Mouse (Mus musculus) liver, embryonic 14.5 days (tissue): ENCODE measurements at regions not wholly inside any gene's neighbourhood (a gene's known extent, or its start where the extent isn't known, plus 50 kb on each side); places are given as distances from the start of the nearest gene placed in this dataset.

ENCODE experiments used
- ATAC-seq: fragments of 200-750 bp; cut with Nextera tagmentation; 2 replicates; pipeline ENCODE4 v1.8.0; 2017; ENCODE audit warnings: moderate number of reproducible peaks, mild to moderate bottlenecking, moderate library complexity; ENCODE audit not compliant: insufficient read depth
- DNase-seq, 3 experiments: peaks; one replicate each; pipeline ENCODE4 v3.0.0-alpha.2; 2012 to 2013; ENCODE audit warnings: low read depth in 3 of 3, low spot score in 3 of 3
- H3K27ac ChIP-seq: fragments of 300-500 bp; sonication (generic); 2 replicates; pipeline ENCODE4 v1.5.1; 2014; ENCODE audit warnings: moderate library complexity, mild to moderate bottlenecking, control low read depth, inconsistent platforms
- H3K27me3 ChIP-seq: fragments of 300-500 bp; sonication (generic); 2 replicates; pipeline ENCODE4 v1.6.1; 2014; ENCODE audit warnings: mild to moderate bottlenecking, low read length, moderate library complexity; ENCODE audit not compliant: control insufficient read depth, insufficient read depth
- H3K36me3 ChIP-seq: fragments of 300-500 bp; sonication (generic); replicated peaks from 2 replicates; pipeline ENCODE4 v1.6.1; 2014; ENCODE audit warnings: low read depth; ENCODE audit not compliant: control insufficient read depth, insufficient read depth
- H3K4me1 ChIP-seq, 2 experiments: fragments of 200-500 bp in 1 of 2; fragments of 300-500 bp in 1 of 2; sonication (generic) in 1 of 2; replicated peaks; 2 replicates each; pipeline ENCODE4 v1.6.1; 2012 to 2014; ENCODE audit warnings: antibody characterized with exemption in 1 of 2, inconsistent platforms in 1 of 2, low read length in 1 of 2; ENCODE audit not compliant: control insufficient read depth in 2 of 2, insufficient read depth in 2 of 2
- H3K4me2 ChIP-seq: fragments of 300-500 bp; sonication (generic); 2 replicates; pipeline ENCODE4 v1.6.1; 2014; ENCODE audit warnings: low read depth, mild to moderate bottlenecking, control low read depth, moderate library complexity
- H3K4me3 ChIP-seq, 2 experiments: fragments of 200-500 bp in 1 of 2; fragments of 300-500 bp in 1 of 2; sonication (generic) in 1 of 2; 2 replicates each; pipeline ENCODE4 v1.5.1; 2012 to 2014; ENCODE audit warnings: low read depth in 2 of 2, low read length in 2 of 2, mild to moderate bottlenecking in 2 of 2, control low read depth in 1 of 2, inconsistent platforms in 1 of 2, moderate library complexity in 1 of 2; ENCODE audit not compliant: insufficient read depth in 1 of 2
- H3K9ac ChIP-seq: fragments of 300-500 bp; sonication (generic); replicated peaks from 2 replicates; pipeline ENCODE4 v1.6.1; 2014; ENCODE audit warnings: mild to moderate bottlenecking, control low read depth, moderate library complexity
- H3K9me3 ChIP-seq: fragments of 300-500 bp; sonication (generic); 2 replicates; pipeline ENCODE4 v1.6.1; 2016; ENCODE audit warnings: low read length, mixed read lengths; ENCODE audit not compliant: control insufficient read depth
- CTCF ChIP-seq: IDR thresholded peaks from 2 replicates; pipeline ENCODE4 v1.5.1; 2016; ENCODE audit warnings: antibody characterized with exemption, low read depth, control low read depth
- EP300 ChIP-seq: IDR thresholded peaks from 2 replicates; pipeline ENCODE4 v1.6.1; 2016; ENCODE audit warnings: antibody characterized with exemption, low read depth
- WGBS: fragments of 180-500 bp; shearing (Covaris S2); extraction: QIAGEN DNeasy Blood & Tissue Kit; methylation state at CpG from one replicate; pipeline ENCODE4 v1.1.7; 2014; ENCODE audit not compliant: insufficient replicate concordance; 5-methylcytosine and 5-hydroxymethylcytosine counted together

GRCm38 (mm10) chr11:82567014-82567685 is 178.4 kb downstream of the Tmem132e start:
- Histone ChIP-seq H3K36me3 (no peaks in the 10 kb centered on the region), H3K4me1 (no peaks in the 10 kb centered on the region), H3K27ac (no peak overlapping the region), H3K4me2 (no peak overlapping the region), H3K9me3 (no peaks in the 10 kb centered on the region), H3K4me3 (no peak overlapping the region), H3K27me3 (no peaks in the 10 kb centered on the region), H3K9ac (no peak overlapping the region)
- DNase-seq (no peak), ATAC-seq (no peak)
- WGBS, result 56% methylated on average over 9 of the region's 9 CpGs
- no peak for TF ChIP-seq CTCF
- no peak for TF ChIP-seq EP300

- WGBS, result 34% methylated on average over 4 of the region's 4 CpGs
- H3K4me2 ChIP-seq, result no peak overlapping the region
- no peak for ATAC-seq
- H3K36me3 ChIP-seq, result no peaks in the 10 kb centered on the region
- H3K9me3 ChIP-seq, result no peaks in the 10 kb centered on the region
- H3K4me3 ChIP-seq, result no peak overlapping the region
- H3K4me1 ChIP-seq, result no peaks in the 10 kb centered on the region
- DNase-seq, result no peak
- H3K27ac ChIP-seq, result no peak overlapping the region
- no peaks in the 10 kb centered on the region for H3K27me3 ChIP-seq
- TF ChIP-seq EP300, result no peak
- no peak for TF ChIP-seq CTCF
- H3K9ac ChIP-seq, result no peak overlapping the region
Measured at GRCm38 (mm10) chr11:82566092-82566491, 177.4 kb downstream of the Tmem132e start.

- H3K9ac ChIP-seq, result no peak overlapping the region
- ATAC-seq (no peak), DNase-seq (no peak)
- no peak overlapping the region for H3K4me2 ChIP-seq
- no peak for TF ChIP-seq CTCF
- TF ChIP-seq EP300, result no peak
- H3K27me3 ChIP-seq, result no peaks in the 10 kb centered on the region
- H3K27ac ChIP-seq, result no peak overlapping the region
- H3K9me3 ChIP-seq, result no peaks in the 10 kb centered on the region
- no peaks in the 10 kb centered on the region for H3K4me1 ChIP-seq
- WGBS, result 64% methylated on average over 10 of the region's 10 CpGs
- no peak overlapping the region for H3K4me3 ChIP-seq
- no peaks in the 10 kb centered on the region for H3K36me3 ChIP-seq
Measured at GRCm38 (mm10) chr11:82564181-82564580, 175.5 kb downstream of the Tmem132e start.

GRCm38 (mm10) chr11:82542028-82542427 is 153.3 kb downstream of the Tmem132e start:
- H3K36me3 ChIP-seq, result no peaks in the 10 kb centered on the region
- H3K4me1 ChIP-seq, result no peaks in the 10 kb centered on the region
- no peak for DNase-seq
- H3K4me3 ChIP-seq, result no peak overlapping the region
- WGBS, result 62% methylated on average over 3 of the region's 3 CpGs
- no peaks in the 10 kb centered on the region for H3K27me3 ChIP-seq
- H3K4me2 ChIP-seq, result no peak overlapping the region
- no peak overlapping the region for H3K9ac ChIP-seq
- ATAC-seq, result no peak
- no peaks in the 10 kb centered on the region for H3K9me3 ChIP-seq
- H3K27ac ChIP-seq, result no peak overlapping the region
- TF ChIP-seq EP300 (no peak), CTCF (no peak)

- Histone ChIP-seq H3K4me1 (no peaks in the 10 kb centered on the region), H3K27ac (no peak overlapping the region), H3K4me2 (no peak overlapping the region), H3K9me3 (no peaks in the 10 kb centered on the region), H3K4me3 (no peak overlapping the region), H3K9ac (no peak overlapping the region), H3K27me3 (no peaks in the 10 kb centered on the region), H3K36me3 (no peaks in the 10 kb centered on the region)
- WGBS, result 63% methylated on average over 7 of the region's 7 CpGs
- ATAC-seq (no peak), DNase-seq (no peak)
- TF ChIP-seq CTCF (no peak), EP300 (no peak)
Measured at GRCm38 (mm10) chr11:82541376-82541775, 152.7 kb downstream of the Tmem132e start.
